Mouse (Mus musculus): ENCODE measurements around the gene Spats2.

DNA sequence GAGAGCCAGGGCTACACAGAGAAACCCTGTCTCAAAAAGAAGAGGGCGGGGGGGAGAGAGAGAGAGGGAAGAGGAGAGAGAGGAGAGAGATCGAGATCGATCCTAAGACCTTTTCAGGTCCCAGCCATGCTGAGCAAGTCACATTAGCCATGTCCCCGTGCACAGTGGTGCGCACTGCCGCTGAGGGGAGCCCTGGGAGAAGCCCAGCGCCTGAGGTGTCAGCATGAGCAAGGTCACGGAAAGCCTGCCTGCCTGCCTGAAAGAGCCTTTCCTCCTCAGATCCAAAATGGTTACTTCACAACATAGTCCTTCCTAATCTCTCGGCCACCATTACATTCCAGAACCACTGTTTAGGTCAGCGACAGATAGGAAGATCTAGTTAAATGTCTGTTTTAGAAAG is 68.6 kb downstream of the Spats2 start:
- TF ChIP-seq CTCF (IDR thresholded peaks at IDR 0.05; ENCODE audit: borderline replicate concordance, insufficient read depth, low read length), result no peak
- TF ChIP-seq POLR2A (IDR thresholded peaks at IDR 0.05; ENCODE audit: low read depth, low read length), result no peak
